22 mouse cellular contexts compared by ENCODE assay signal in genomic region chr10:59481381-59481780, GRCm38 (mm10). TPM values are rescaled to one million over a fixed set of nuclear protein-coding genes. Genes with fewer than 3 reads are reported as not detected.
"Had no signal": no experiment of that assay in that cellular context is flagged by ENCODE, and none has a peak within 500 bp of the region (broad histone marks: within the 10 kb centered on the region; RNA-seq: fewer than 3 reads in every experiment).

No protein-coding gene starts in this region.

- ATAC-seq: forebrain, embryonic 13.5 days; forebrain, embryonic 14.5 days; forebrain, embryonic 15.5 days; forebrain, embryonic 16.5 days; forebrain, postnatal 0 days had no signal

- DNase-seq: cerebellum, adult 2 months; cerebellum, adult 8-10 months; cerebellum, adult 9-10 months; cerebellum, adult 9-11 months; cerebellum, postnatal 10 days; cerebellum, postnatal 14 days; cerebellum, postnatal 25 days; cerebellum, postnatal 36 days; embryo, embryonic 11 days; forebrain, postnatal 0 days; gastrocnemius, adult 2 months; gastrocnemius, postnatal 10 days; gastrocnemius, postnatal 14 days; gastrocnemius, postnatal 25 days; gastrocnemius, postnatal 36 days; heart, adult 11 months; heart, adult 18-20 months; heart, adult 2 months had no signal

RNA-seq across cellular contexts. Expression of gene Oit3, which starts 39.8 kb away (rescaled TPM):
- polyA plus RNA-seq: forebrain, embryonic 14.5 days had no signal
